Comparison of ENCODE assay signal across 19 mouse cellular contexts in genomic region chr12:112327411-112327810, GRCm38 (mm10).
A peak's percentile ranks its signal among the peaks of the same experiment; 100 is the strongest.
DNase-seq lines count a peak whose midpoint lies in the region; ATAC-seq lines count a peak whose summit lies in the region.
"Had no signal": no experiment of that assay in that cellular context is flagged by ENCODE, and none has a peak within 500 bp of the region (broad histone marks: within the 10 kb centered on the region; RNA-seq: fewer than 3 reads in every experiment).

No protein-coding gene starts in this region.

- H3K27ac ChIP-seq in embryonic facial prominence, embryonic 10.5 days (replicated peaks) = peak overlapping the region; percentile 40; the same call in 1 of the 2 replicates
- H3K27ac ChIP-seq in kidney, embryonic 14.5 days (ENCODE audit: low read depth, low read length) = no peak overlapping the region
- H3K27ac ChIP-seq in hindbrain, embryonic 14.5 days = no peak overlapping the region
- H3K27ac ChIP-seq: embryonic facial prominence, embryonic 13.5 days; embryonic facial prominence, embryonic 15.5 days had no signal

- H3K27me3 ChIP-seq in embryonic facial prominence, embryonic 10.5 days (replicated peaks; ENCODE audit: low read depth, poor library complexity, severe bottlenecking) = peaks cover 35% of the 10 kb centered on the region
- peaks cover 4% of the 10 kb centered on the region; the same call in 1 of the 2 replicates for H3K27me3 ChIP-seq in kidney, embryonic 14.5 days (ENCODE audit: control insufficient read depth, insufficient read depth, low read length)
- no peaks in the 10 kb centered on the region for H3K27me3 ChIP-seq in hindbrain, embryonic 14.5 days (ENCODE audit: control insufficient read depth, insufficient read depth, low read length)

- WGBS in embryonic facial prominence, embryonic 10.5 days = 79% methylated on average over 8 of the region's 8 CpGs
- WGBS in kidney, embryonic 14.5 days = 84% methylated on average over 8 of the region's 8 CpGs
- WGBS in hindbrain, embryonic 14.5 days = 81% methylated on average over 8 of the region's 8 CpGs

- no peak overlapping the region for H3K4me2 ChIP-seq in kidney, embryonic 14.5 days (replicated peaks; ENCODE audit: low read depth, low read length)
- H3K4me2 ChIP-seq in hindbrain, embryonic 14.5 days (replicated peaks) = no peak overlapping the region
- H3K4me2 ChIP-seq: embryonic facial prominence, embryonic 13.5 days; embryonic facial prominence, embryonic 15.5 days; forebrain, embryonic 12.5 days had no signal

- DNase-seq in adrenal gland, adult 2 months = peak; percentile 59
- no peak for DNase-seq in adrenal gland, adult 18-20 months (ENCODE audit: low spot score in 2 of 2)
- DNase-seq in adrenal gland, postnatal 14 days = peak; percentile 49
- peak; percentile 39 for DNase-seq in adrenal gland, postnatal 25 days
- no peak for DNase-seq in embryonic facial prominence, embryonic 10.5 days (ENCODE audit: low spot score)
- DNase-seq in hindbrain, embryonic 14.5 days (ENCODE audit: low spot score) = no peak
- DNase-seq: cerebellum, adult 11-12 months; cerebellum, adult 2 months; cerebellum, adult 9-10 months; cerebellum, postnatal 10 days; cerebellum, postnatal 25 days had no signal

- no peaks in the 10 kb centered on the region for H3K36me3 ChIP-seq in embryonic facial prominence, embryonic 10.5 days (replicated peaks)
- H3K36me3 ChIP-seq in kidney, embryonic 14.5 days (ENCODE audit: control insufficient read depth, insufficient read depth, low read length) = no peaks in the 10 kb centered on the region
- no peaks in the 10 kb centered on the region for H3K36me3 ChIP-seq in hindbrain, embryonic 14.5 days (replicated peaks; ENCODE audit: control insufficient read depth, insufficient read depth)
- H3K36me3 ChIP-seq: embryonic facial prominence, embryonic 13.5 days; embryonic facial prominence, embryonic 15.5 days; forebrain, embryonic 10.5 days; forebrain, embryonic 12.5 days had no signal

- H3K9ac ChIP-seq in kidney, embryonic 14.5 days (ENCODE audit: low read depth, low read length) = no peak overlapping the region
- no peak overlapping the region for H3K9ac ChIP-seq in hindbrain, embryonic 14.5 days
- H3K9ac ChIP-seq: embryonic facial prominence, embryonic 13.5 days; embryonic facial prominence, embryonic 15.5 days; forebrain, embryonic 12.5 days had no signal

- no peak for ATAC-seq in kidney, embryonic 14.5 days (ENCODE audit: low FRiP score, low TSS enrichment)
- no peak for ATAC-seq in hindbrain, embryonic 14.5 days (ENCODE audit: low FRiP score)
- ATAC-seq: forebrain, embryonic 14.5 days; forebrain, embryonic 16.5 days had no signal

- peaks cover 60% of the 10 kb centered on the region for H3K4me1 ChIP-seq in embryonic facial prominence, embryonic 10.5 days
- H3K4me1 ChIP-seq in kidney, embryonic 14.5 days (ENCODE audit: control insufficient read depth, insufficient read depth, low read length) = peaks cover 23% of the 10 kb centered on the region
- peaks cover 36% of the 10 kb centered on the region for H3K4me1 ChIP-seq in hindbrain, embryonic 14.5 days (replicated peaks; ENCODE audit: control insufficient read depth, insufficient read depth, low read length)

- no peaks in the 10 kb centered on the region for H3K9me3 ChIP-seq in embryonic facial prominence, embryonic 10.5 days
- H3K9me3 ChIP-seq in kidney, embryonic 14.5 days (ENCODE audit: control insufficient read depth, low read length) = 0 out of 2 replicates have a peak, but pooled peaks cover 3% of the 10 kb centered on the region
- no peaks in the 10 kb centered on the region for H3K9me3 ChIP-seq in hindbrain, embryonic 14.5 days (ENCODE audit: control insufficient read depth, low read length)
- H3K9me3 ChIP-seq: embryonic facial prominence, embryonic 13.5 days; embryonic facial prominence, embryonic 15.5 days; forebrain, embryonic 10.5 days; forebrain, embryonic 12.5 days had no signal

- no peak overlapping the region for H3K4me3 ChIP-seq in embryonic facial prominence, embryonic 10.5 days
- no peak overlapping the region for H3K4me3 ChIP-seq in kidney, embryonic 14.5 days (ENCODE audit: low read length)
- no peak overlapping the region for H3K4me3 ChIP-seq in hindbrain, embryonic 14.5 days (replicated peaks; ENCODE audit: low read length)
- H3K4me3 ChIP-seq: embryonic facial prominence, embryonic 13.5 days; embryonic facial prominence, embryonic 15.5 days; erythroblast, embryonic 14.5 days; forebrain, embryonic 10.5 days; forebrain, embryonic 12.5 days had no signal

Comparison
In these comparisons a context has a peak if more than half of its experiments do, and no peak if none do; other contexts are left out.
1. DNase-seq: peak in adrenal gland, adult 2 months (single experiment), adrenal gland, postnatal 14 days (single experiment) and adrenal gland, postnatal 25 days (single experiment); none in adrenal gland, adult 18-20 months (0 of 2), embryonic facial prominence, embryonic 10.5 days (single experiment) and hindbrain, embryonic 14.5 days (single experiment).